Mouse (Mus musculus) ES-E14 (cell line): ENCODE results near the gene Mapre1.

ENCODE experiments used
- CHD2 ChIP-seq: IDR thresholded peaks from 2 replicates; pipeline ENCODE4 v1.6.1; 2014; ENCODE audit warnings: mild to moderate bottlenecking, low read depth, low read length, inconsistent platforms
- HCFC1 ChIP-seq: IDR thresholded peaks from 2 replicates; pipeline ENCODE4 v1.6.1; 2012; ENCODE audit warnings: low read length, inconsistent platforms, borderline replicate concordance; ENCODE audit not compliant: insufficient read depth
- MAFK ChIP-seq: IDR thresholded peaks from 2 replicates; pipeline ENCODE4 v1.6.1; 2014; ENCODE audit warnings: mild to moderate bottlenecking, low read depth, low read length, inconsistent platforms; ENCODE audit not compliant: insufficient read depth
- ZNF384 ChIP-seq: IDR thresholded peaks from 2 replicates; pipeline ENCODE4 v1.6.1; 2012; ENCODE audit warnings: low read depth, low read length, inconsistent platforms

- TF ChIP-seq HCFC1 = no peak
- no peak for TF ChIP-seq MAFK
- TF ChIP-seq ZNF384 = no peak
- TF ChIP-seq CHD2 = no peak
These were observed 43.6 kb downstream of the Mapre1 start for GRCm38 (mm10) chr2:153784668-153785067.
